Mouse (Mus musculus) stomach, embryonic 14.5 days (tissue): Measurements from ENCODE around the gene Cacfd1. TPM values are rescaled to one million over a fixed set of nuclear protein-coding genes. Genes with fewer than 3 reads are reported as not detected.

Experiments
- ATAC-seq: fragments of 200-750 bp; cut with Nextera tagmentation; 2 replicates; pipeline ENCODE4 v1.8.0; 2017; ENCODE audit warnings: low read depth, moderate TSS enrichment; ENCODE audit not compliant: insufficient number of reproducible peaks, insufficient read depth, low FRiP score
- H3K27ac ChIP-seq: fragments of 300-500 bp; sonication (generic); 2 replicates; pipeline ENCODE4 v1.5.1; 2014; ENCODE audit warnings: mild to moderate bottlenecking, low read length, moderate library complexity, mixed read lengths
- H3K27me3 ChIP-seq: fragments of 300-500 bp; sonication (generic); 2 replicates; pipeline ENCODE4 v1.6.1; 2014; ENCODE audit warnings: low read length, control low read depth, mixed read lengths; ENCODE audit not compliant: control insufficient read depth, insufficient read depth
- H3K36me3 ChIP-seq: fragments of 300-500 bp; sonication (generic); 2 replicates; pipeline ENCODE4 v1.6.1; 2014; ENCODE audit warnings: mild to moderate bottlenecking, control low read depth, low read length, moderate library complexity, mixed read lengths; ENCODE audit not compliant: control insufficient read depth, insufficient read depth
- H3K4me1 ChIP-seq: fragments of 300-500 bp; sonication (generic); 2 replicates; pipeline ENCODE4 v1.6.1; 2014; ENCODE audit warnings: low read length, control low read depth, mixed read lengths; ENCODE audit not compliant: control insufficient read depth, insufficient read depth
- H3K4me2 ChIP-seq: fragments of 300-500 bp; sonication (generic); replicated peaks from 2 replicates; pipeline ENCODE4 v1.6.1; 2014; ENCODE audit warnings: low read depth, low read length, control low read depth
- H3K4me3 ChIP-seq: fragments of 300-500 bp; sonication (generic); 2 replicates; pipeline ENCODE4 v1.5.1; 2014; ENCODE audit warnings: low read depth, low read length, control low read depth
- H3K9ac ChIP-seq: fragments of 300-500 bp; sonication (generic); replicated peaks from 2 replicates; pipeline ENCODE4 v1.6.1; 2014; ENCODE audit warnings: low read depth, mild to moderate bottlenecking, control low read depth, low read length, moderate library complexity, mixed read lengths
- H3K9me3 ChIP-seq: fragments of 300-500 bp; sonication (generic); 2 replicates; pipeline ENCODE4 v1.6.1; 2016; ENCODE audit warnings: low read depth, low read length, control low read depth; ENCODE audit not compliant: control insufficient read depth
- WGBS: fragments of 180-500 bp; shearing (Covaris S2); extraction: QIAGEN DNeasy Blood & Tissue Kit; methylation state at CpG from one replicate; pipeline ENCODE4 v1.1.7; 2014; 5-methylcytosine and 5-hydroxymethylcytosine counted together
- polyA plus RNA-seq: library from polyadenylated mRNA; unstranded; fragments of >200 nt; fragmentation: Nextera tagmentation; extraction: Ambion mirVana; gene quantifications from 2 replicates; pipeline ENCODE4 v1.2.1, GENCODE M21; 2014

Gene Cacfd1
- polyA plus RNA-seq, 1 experiment from 2014 or later = 62.6 TPM

DNA sequence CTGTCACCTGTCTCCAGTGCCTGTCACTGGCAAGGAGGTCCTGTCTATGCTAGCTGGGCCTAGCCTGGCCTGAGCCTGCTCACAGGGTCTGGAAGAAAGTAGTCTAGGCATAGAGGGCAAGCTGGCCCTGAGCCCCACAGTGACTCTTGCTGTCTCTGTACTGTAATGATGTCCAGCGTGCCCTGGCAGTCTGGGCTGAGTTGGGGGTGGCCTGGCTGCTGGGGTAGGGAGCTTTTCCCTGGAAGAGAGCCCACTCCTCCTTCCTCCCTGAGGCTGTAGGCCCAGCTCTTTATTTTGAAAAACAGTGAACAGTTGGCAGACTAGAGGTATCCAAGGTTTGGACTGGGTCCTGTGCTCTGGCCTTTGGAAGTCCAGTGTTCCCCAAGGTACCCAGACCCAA is 11.4 kb downstream of the Cacfd1 start:
- H3K4me3 ChIP-seq = no peak overlapping the region
- H3K9ac ChIP-seq = no peak overlapping the region
- H3K4me2 ChIP-seq = no peak overlapping the region
- H3K4me1 ChIP-seq = no peaks in the 10 kb centered on the region
- no peaks in the 10 kb centered on the region for H3K9me3 ChIP-seq
- no peaks in the 10 kb centered on the region for H3K27me3 ChIP-seq
- H3K36me3 ChIP-seq = peaks cover 24% of the 10 kb centered on the region
- ATAC-seq = no peak
- no peak overlapping the region for H3K27ac ChIP-seq
- 80% methylated on average over 1 of the region's 1 CpGs for WGBS

DNA sequence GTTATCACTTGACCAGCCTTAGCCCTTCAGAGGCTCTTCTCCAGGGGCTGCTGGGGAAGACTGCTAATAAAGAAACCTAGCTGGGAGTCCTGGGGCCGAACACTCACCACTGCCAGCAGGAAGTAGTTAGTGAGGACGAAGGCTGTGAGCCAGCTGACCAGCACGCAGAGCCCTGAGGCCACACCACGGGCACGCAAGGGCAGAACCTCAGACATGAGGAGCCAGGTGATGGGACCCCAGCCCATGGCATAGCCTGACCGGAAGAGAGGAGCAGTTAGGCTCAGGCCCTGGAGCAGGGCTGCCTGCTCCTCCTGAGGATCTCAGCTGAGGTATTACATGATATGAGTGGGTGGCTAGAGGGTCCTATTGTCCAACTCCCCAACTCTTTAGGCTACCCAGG is 12.9 kb downstream of the Cacfd1 start:
- Histone ChIP-seq H3K9ac (no peak overlapping the region), H3K9me3 (no peaks in the 10 kb centered on the region), H3K4me3 (no peak overlapping the region), H3K4me2 (no peak overlapping the region), H3K4me1 (no peaks in the 10 kb centered on the region), H3K27me3 (no peaks in the 10 kb centered on the region), H3K27ac (no peak overlapping the region), H3K36me3 (peaks cover 11% of the 10 kb centered on the region)
- WGBS = 79% methylated on average over 6 of the region's 6 CpGs
- no peak for ATAC-seq

DNA sequence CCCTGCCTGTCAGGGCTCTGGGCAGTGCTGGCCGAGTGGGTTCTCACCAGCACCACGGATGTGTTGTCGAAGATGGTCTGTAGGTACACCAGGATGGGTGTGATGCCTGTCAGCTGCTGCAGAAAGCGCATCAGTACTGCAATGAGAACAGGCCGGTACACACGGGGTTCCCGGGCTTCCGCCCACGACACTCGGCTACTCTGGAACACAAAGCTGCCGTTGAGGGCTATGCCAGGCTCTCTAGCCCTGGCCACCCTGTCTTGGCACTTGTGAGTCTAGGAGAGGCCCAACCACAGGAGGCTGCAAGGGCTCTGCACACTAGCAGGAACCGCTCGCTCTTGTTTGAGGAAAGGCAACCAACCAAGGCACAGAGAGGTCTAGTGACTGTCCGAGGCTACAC is 14.4 kb downstream of the Cacfd1 start:
- no peak for ATAC-seq
- Histone ChIP-seq H3K9me3 (no peaks in the 10 kb centered on the region), H3K4me1 (0 out of 2 replicates have a peak, but pooled peaks cover 4% of the 10 kb centered on the region), H3K9ac (no peak overlapping the region), H3K4me2 (no peak overlapping the region), H3K4me3 (no peak overlapping the region), H3K27me3 (no peaks in the 10 kb centered on the region), H3K36me3 (no peaks in the 10 kb centered on the region; the same call in 1 of the 2 replicates), H3K27ac (no peak overlapping the region)
- 78% methylated on average over 14 of the region's 14 CpGs for WGBS

GRCm38 (mm10) chr2:27025545-27025944 is 15.8 kb downstream of the Cacfd1 start:
- Histone ChIP-seq H3K9ac (no peak overlapping the region), H3K4me3 (no peak overlapping the region), H3K4me2 (no peak overlapping the region), H3K4me1 (0 out of 2 replicates have a peak, but pooled peaks cover 4% of the 10 kb centered on the region), H3K27me3 (no peaks in the 10 kb centered on the region), H3K27ac (no peak overlapping the region), H3K36me3 (no peaks in the 10 kb centered on the region; the same call in 1 of the 2 replicates), H3K9me3 (no peaks in the 10 kb centered on the region)
- no peak for ATAC-seq
- 84% methylated on average over 3 of the region's 3 CpGs for whole genome bisulfite sequencing

DNA sequence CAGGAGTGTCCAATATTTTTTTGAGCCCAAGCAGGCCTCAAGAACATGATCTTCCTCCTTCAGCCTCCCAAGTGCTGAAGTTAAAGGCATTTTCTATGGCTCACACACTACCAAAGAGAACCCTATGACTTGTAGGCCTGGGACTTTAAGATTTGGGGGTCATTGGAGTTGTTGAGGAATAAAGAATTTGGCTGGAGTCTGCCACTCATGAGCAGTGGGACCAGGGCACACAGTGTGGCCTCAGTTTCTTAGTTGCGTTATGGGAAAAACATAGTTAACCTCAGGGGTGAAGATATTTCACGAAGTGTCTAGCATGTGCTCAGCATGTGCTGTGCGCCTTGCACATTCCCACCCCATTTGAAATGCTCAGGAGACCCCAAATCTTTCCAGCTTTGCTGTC is 16.6 kb downstream of the Cacfd1 start:
- H3K4me1 ChIP-seq = 0 out of 2 replicates have a peak, but pooled peaks cover 4% of the 10 kb centered on the region
- ATAC-seq = no peak
- H3K9ac ChIP-seq = no peak overlapping the region

DNA sequence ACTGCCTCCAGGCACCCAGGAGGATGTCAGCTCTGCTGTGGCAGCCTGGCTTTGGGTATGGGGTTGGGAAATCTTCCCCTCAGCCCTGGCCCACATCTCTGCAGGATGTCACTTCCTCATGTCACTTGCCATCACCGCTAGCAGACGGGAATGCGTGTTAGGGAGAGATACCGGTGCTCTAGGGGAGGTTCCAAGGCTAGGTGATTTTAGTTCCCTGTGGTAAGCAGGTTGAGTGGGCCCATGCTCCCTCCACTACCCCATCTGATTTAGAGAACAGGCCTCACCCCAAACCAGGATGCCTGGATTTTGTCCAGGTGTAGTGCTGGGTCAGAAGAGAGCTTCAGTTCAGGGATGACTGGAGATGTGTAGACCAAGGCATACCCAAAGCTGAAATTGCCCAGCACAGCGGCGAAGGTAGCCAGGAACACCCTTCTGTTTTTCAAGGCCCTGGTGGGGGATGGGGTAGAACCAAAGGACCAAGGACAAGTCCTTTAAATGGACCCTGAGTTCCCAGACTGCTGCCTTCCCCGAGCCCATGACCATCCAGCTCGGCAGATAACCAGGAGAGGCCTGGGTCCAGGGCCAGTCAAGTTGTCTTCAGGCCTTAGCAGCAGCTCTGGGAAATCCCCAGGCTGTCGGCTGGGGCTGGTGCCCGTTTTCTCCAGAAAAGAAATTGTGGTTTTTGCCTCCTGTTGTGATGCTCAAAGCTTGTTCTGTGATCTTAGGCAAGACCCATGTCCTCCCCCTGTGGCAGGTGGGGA is 17.3 kb downstream of the Cacfd1 start:
- Histone ChIP-seq H3K36me3 (no peaks in the 10 kb centered on the region), H3K4me3 (no peak overlapping the region), H3K27me3 (no peaks in the 10 kb centered on the region), H3K9me3 (no peaks in the 10 kb centered on the region), H3K27ac (no peak overlapping the region), H3K4me2 (no peak overlapping the region), H3K4me1 (0 out of 2 replicates have a peak, but pooled peaks cover 4% of the 10 kb centered on the region), H3K9ac (no peak overlapping the region)
- WGBS = 74% methylated on average over 10 of the region's 10 CpGs
- no peak for ATAC-seq

More for the DNA sequence above, 16.6 kb downstream of the Cacfd1 start:
- H3K4me3 ChIP-seq = no peak overlapping the region
- no peaks in the 10 kb centered on the region for H3K9me3 ChIP-seq
- 87% methylated on average over 3 of the region's 3 CpGs for WGBS
- no peak overlapping the region for H3K4me2 ChIP-seq
- no peak overlapping the region for H3K27ac ChIP-seq
- no peaks in the 10 kb centered on the region for H3K36me3 ChIP-seq
- H3K27me3 ChIP-seq = no peaks in the 10 kb centered on the region

DNA sequence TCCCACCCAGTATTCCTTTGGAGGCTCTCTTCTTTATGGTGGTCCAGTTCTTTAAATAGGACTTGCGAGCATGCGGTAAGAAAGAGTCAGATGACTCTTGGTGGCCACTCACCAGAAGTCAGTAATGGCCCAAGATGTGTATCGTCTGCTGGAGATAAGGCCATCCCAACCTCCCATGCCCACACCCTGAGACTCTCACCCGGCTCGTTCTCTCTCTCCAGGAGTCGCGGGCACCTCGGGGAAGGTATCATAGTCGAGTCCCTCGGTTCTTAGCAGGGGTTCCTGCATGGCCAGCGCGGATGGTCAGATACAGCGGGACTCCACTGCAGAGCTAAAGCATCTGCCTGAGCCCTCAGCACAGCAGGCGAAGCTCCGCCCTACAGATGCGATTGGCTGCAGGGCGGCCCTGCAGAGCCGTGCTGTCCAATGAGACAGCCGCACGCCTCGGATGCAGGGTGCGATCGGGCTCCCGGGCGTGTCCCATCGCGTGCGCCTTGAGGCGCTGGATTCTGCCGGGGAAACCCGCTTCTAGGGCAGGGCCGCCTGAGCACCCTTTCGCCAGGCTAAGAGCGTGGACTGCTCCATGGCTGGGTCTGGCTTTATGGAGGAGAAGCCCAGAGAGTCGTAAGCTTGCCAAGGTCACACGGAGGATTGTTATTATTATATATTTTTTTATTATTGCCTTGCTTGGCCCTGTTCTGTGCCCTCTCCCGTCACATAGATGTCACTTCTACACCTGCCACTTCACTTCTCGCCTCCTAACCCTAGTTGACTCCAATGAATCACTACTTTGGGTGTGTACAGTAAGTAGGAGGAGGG is 18.1 kb downstream of the Cacfd1 start, which contains the start of gene Slc2a6:
TSS of gene Slc2a6 (minus strand) at position 381 of the 819 bp plus-strand sequence.
- peak; percentile 97 for ATAC-seq
- Histone ChIP-seq H3K27ac (no peak within 1 kb of the TSS), H3K9ac (no peak within 1 kb of the TSS), H3K4me3 (no peak within 1 kb of the TSS; the same call in 1 of the 2 replicates), H3K27me3 (no peaks in the 10 kb centered on the region), H3K36me3 (no peaks in the 10 kb centered on the region), H3K4me2 (peak within 1 kb of the TSS; percentile 45), H3K4me1 (0 out of 2 replicates have a peak, but pooled peaks cover 4% of the 10 kb centered on the region), H3K9me3 (no peaks in the 10 kb centered on the region)
- WGBS = 2% methylated on average over 38 of the region's 38 CpGs

- no peak for ATAC-seq
- Histone ChIP-seq H3K4me2 (peak overlapping the region; percentile 45; the same call in 1 of the 2 replicates), H3K9ac (no peak overlapping the region), H3K9me3 (no peaks in the 10 kb centered on the region), H3K36me3 (no peaks in the 10 kb centered on the region), H3K27me3 (no peaks in the 10 kb centered on the region), H3K27ac (no peak overlapping the region), H3K4me1 (0 out of 2 replicates have a peak, but pooled peaks cover 4% of the 10 kb centered on the region), H3K4me3 (no peak overlapping the region; the same call in 1 of the 2 replicates)
- 64% methylated on average over 4 of the region's 4 CpGs for WGBS
Observed at GRCm38 (mm10) chr2:27028437-27029015, 18.8 kb downstream of the Cacfd1 start.
